Mouse (Mus musculus) forebrain, postnatal 0 days (tissue): ENCODE measurements around the gene Batf2. TPM values are rescaled to one million over a fixed set of nuclear protein-coding genes. Genes with fewer than 3 reads are reported as not detected.

Source experiments
- ATAC-seq: fragments of 200-750 bp; cut with Nextera tagmentation; 2 replicates; pipeline ENCODE4 v1.8.0; 2017; ENCODE audit warnings: mild to moderate bottlenecking, moderate library complexity
- DNase-seq: peaks from one replicate; pipeline ENCODE4 v3.0.0-alpha.2; 2015
- H3K27ac ChIP-seq: fragments of 300-500 bp; sonication (generic); 2 replicates; pipeline ENCODE4 v1.5.1; 2014; ENCODE audit warnings: low read depth, mild to moderate bottlenecking, antibody characterized with exemption, low read length, moderate library complexity, mixed read lengths
- H3K27me3 ChIP-seq: fragments of 300-500 bp; sonication (generic); 2 replicates; pipeline ENCODE4 v1.6.1; 2014; ENCODE audit warnings: mild to moderate bottlenecking, low read length, mixed read lengths; ENCODE audit not compliant: insufficient read depth
- H3K36me3 ChIP-seq: fragments of 300-500 bp; sonication (generic); 2 replicates; pipeline ENCODE4 v1.6.1; 2014; ENCODE audit warnings: mild to moderate bottlenecking, moderate library complexity; ENCODE audit not compliant: insufficient read depth
- H3K4me1 ChIP-seq: fragments of 300-500 bp; sonication (generic); 2 replicates; pipeline ENCODE4 v1.6.1; 2014; ENCODE audit warnings: antibody characterized with exemption; ENCODE audit not compliant: insufficient read depth
- H3K4me2 ChIP-seq: fragments of 300-500 bp; sonication (generic); 2 replicates; pipeline ENCODE4 v1.6.1; 2014; ENCODE audit warnings: low read depth, mild to moderate bottlenecking, moderate library complexity
- H3K4me3 ChIP-seq: fragments of 300-500 bp; sonication (generic); 2 replicates; pipeline ENCODE4 v1.5.1; 2014; ENCODE audit warnings: low read depth, low read length, mixed read lengths
- H3K9ac ChIP-seq: fragments of 300-500 bp; sonication (generic); 2 replicates; pipeline ENCODE4 v1.6.1; 2014; ENCODE audit warnings: mild to moderate bottlenecking
- H3K9me3 ChIP-seq: fragments of 300-500 bp; sonication (generic); 2 replicates; pipeline ENCODE4 v1.6.1; 2016; ENCODE audit warnings: low read length
- CTCF ChIP-seq: sonication (generic); IDR thresholded peaks from 2 replicates; pipeline ENCODE4 v1.5.1; 2016; ENCODE audit warnings: antibody characterized with exemption, control low read depth, low read depth
- WGBS: fragments of 180-500 bp; shearing (Covaris S2); extraction: QIAGEN DNeasy Blood & Tissue Kit; methylation state at CpG from one replicate; pipeline ENCODE4 v1.1.7; 2014; 5-methylcytosine and 5-hydroxymethylcytosine counted together
- polyA plus RNA-seq: library from polyadenylated mRNA; unstranded; fragments of >200 nt; fragmentation: Nextera tagmentation; extraction: Ambion mirVana; gene quantifications from 2 replicates; pipeline ENCODE4 v1.2.1, GENCODE M21; 2015
- total RNA-seq: library from RNA; depleted of rRNA; stranded (reverse); fragments of >200 nt; gene quantifications from 2 replicates; pipeline ENCODE4 v1.2.3, GENCODE M21; 2014; rRNA removed

The Batf2 gene
- total RNA-seq: not detected in 2 replicates
- polyA plus RNA-seq: not detected in 2 replicates

DNA sequence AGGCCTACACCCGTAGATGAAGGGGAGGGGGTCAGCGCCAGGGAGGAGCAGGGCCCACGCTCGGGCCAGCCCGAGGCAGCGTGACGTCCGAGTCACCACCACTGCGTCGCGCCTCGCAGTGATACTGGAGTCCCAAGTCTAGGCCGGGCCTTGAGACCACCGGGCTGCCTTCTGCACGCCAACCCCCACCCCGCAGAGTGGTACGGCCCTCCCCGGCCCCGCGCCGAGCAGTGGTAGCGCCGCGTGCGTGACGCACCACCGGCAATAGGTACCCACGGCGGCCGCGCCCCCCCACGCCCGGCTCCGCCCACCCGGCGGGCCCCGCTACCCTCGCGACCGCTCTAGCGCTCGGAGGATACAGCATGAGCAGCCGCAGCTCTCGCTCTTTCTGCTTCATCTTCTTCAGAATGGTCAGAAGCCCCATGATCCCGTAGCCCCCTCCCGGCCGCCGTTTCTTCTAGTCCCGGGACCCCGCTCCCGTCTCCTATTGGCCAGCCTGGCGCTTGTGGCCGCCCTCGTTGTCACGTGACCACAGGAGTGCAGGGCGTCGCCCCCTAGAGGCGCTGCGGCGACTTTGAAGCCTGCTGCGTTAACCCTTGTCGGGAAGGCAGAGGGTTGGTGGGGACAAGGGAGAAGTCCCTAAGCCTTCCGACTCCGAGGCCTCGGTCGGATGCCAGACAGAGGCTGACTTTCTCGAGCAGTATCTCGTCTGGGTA lies at the start of gene Batf2:
TSS of gene Batf2 (plus strand) at position 306 of the 716 bp plus-strand sequence.
- ATAC-seq (peak; percentile 93), DNase-seq (peak; percentile 99)
- Histone ChIP-seq H3K27me3 (no peaks in the 10 kb centered on the region), H3K36me3 (peaks cover 15% of the 10 kb centered on the region), H3K9ac (peak within 1 kb of the TSS; percentile 77), H3K4me3 (peak within 1 kb of the TSS; percentile 68), H3K9me3 (no peaks in the 10 kb centered on the region), H3K27ac (peak within 1 kb of the TSS; percentile 96), H3K4me1 (peaks cover 10% of the 10 kb centered on the region), H3K4me2 (peak within 1 kb of the TSS; percentile 89)
- TF ChIP-seq CTCF: peak; percentile 92
- under 1% methylated on average over 64 of the region's 68 CpGs for WGBS

DNA sequence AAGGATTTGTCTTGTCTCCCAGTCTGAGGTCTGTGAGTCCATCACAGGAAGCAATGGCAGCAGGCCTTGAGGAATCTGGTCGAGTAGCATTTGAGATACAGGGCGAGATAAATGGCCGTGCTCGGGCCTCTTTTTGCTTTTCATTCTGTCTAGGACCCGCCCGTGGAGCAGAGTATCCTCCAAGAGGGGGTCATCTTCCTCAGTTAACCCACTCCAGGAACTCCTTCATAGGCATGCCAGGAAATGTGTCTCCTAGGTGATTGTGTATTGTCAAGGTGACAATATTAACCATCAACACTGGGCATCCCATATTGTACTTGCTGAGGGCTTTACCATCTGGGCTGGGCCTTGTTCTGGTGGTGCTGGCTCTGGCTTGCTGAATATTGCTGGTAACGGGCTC lies 46.7 kb upstream of the Batf2 start, which contains the start of gene AC131692.1:
TSS of gene AC131692.1 (plus strand) at position 301 of the 400 bp plus-strand sequence.
- DNase-seq: no peak

DNA sequence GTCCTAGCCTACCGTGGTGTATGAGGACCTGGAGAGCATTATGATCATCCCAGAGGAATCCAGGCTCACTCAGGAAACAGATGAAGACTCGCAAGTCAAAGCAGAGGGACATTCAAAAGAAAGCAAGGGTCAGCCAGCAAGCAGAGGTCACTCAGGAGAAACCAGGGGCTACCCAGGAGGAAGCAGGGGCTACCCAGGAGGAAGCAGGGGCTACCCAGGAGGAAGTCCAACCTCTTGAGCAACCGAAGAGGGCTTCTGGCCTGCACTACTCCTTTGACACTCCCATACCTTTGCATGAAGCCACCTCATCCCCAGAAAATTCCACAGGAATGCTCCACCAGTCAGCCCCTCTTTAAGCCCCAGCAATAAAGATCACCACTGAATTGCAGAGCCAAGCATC lies 42.9 kb upstream of the Batf2 start:
- no peak for ATAC-seq
- no peak for TF ChIP-seq CTCF
- Histone ChIP-seq H3K27me3 (no peaks in the 10 kb centered on the region), H3K27ac (no peak overlapping the region), H3K36me3 (no peaks in the 10 kb centered on the region), H3K4me1 (no peaks in the 10 kb centered on the region), H3K9me3 (no peaks in the 10 kb centered on the region), H3K4me2 (no peak overlapping the region), H3K4me3 (no peak overlapping the region), H3K9ac (no peak overlapping the region)
- DNase-seq: no peak
- WGBS: 90% methylated on average over 3 of the region's 3 CpGs

More for the DNA sequence above, 46.7 kb upstream of the Batf2 start, which contains the start of gene AC131692.1:
- Histone ChIP-seq H3K4me2 (no peak within 1 kb of the TSS), H3K9ac (no peak within 1 kb of the TSS), H3K4me1 (no peaks in the 10 kb centered on the region), H3K36me3 (no peaks in the 10 kb centered on the region; the same call in 1 of the 2 replicates), H3K4me3 (no peak within 1 kb of the TSS), H3K27me3 (no peaks in the 10 kb centered on the region), H3K27ac (no peak within 1 kb of the TSS), H3K9me3 (no peaks in the 10 kb centered on the region)
- 92% methylated on average over 7 of the region's 7 CpGs for WGBS
- ATAC-seq: no peak
- no peak for TF ChIP-seq CTCF

GRCm38 (mm10) chr19:6101186-6101585 lies 39.6 kb upstream of the Batf2 start:
- ATAC-seq (no peak), DNase-seq (no peak)
- no peak overlapping the region for H3K4me2 ChIP-seq
- H3K4me3 ChIP-seq: no peak overlapping the region
- TF ChIP-seq CTCF: no peak
- H3K27ac ChIP-seq: no peak overlapping the region
- no peaks in the 10 kb centered on the region for H3K36me3 ChIP-seq
- no peak overlapping the region for H3K9ac ChIP-seq
- H3K9me3 ChIP-seq: no peaks in the 10 kb centered on the region
- WGBS: 71% methylated on average over 6 of the region's 6 CpGs
- H3K27me3 ChIP-seq: no peaks in the 10 kb centered on the region
- H3K4me1 ChIP-seq: no peaks in the 10 kb centered on the region

DNA sequence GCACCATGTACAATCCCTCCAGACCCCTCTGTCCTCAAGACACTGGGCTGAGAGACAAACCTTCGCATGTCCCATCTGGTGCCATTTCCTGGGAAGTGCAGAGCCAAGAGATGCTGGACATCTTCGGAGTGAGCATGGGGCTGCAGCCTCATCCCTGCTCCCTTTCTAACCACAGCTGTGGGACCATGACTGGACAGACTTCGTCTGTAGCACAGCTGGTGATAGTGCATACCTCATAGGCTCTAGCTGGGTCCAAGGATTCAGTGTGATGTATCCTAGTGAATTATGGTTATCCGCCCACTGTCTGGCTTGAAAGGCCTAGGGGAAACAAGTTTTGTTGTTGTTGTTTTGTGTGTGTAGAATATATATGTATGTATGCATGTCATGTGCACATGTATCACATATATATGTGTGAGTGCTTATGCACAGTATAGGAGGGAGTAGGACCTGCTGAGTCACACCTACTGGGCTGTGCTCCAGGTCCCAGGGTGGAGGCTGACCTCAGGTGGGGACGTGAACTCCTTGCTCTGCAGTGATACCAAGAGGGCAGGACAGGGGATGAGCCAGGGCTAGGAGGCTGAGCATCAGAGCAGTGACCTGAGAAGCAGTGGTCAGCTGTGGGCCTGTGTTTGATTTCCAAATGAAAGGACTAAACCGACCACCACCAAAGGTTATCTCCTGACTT lies 38.5 kb upstream of the Batf2 start:
- Histone ChIP-seq H3K27ac (no peak overlapping the region), H3K9ac (no peak overlapping the region), H3K4me1 (no peaks in the 10 kb centered on the region), H3K4me2 (no peak overlapping the region), H3K9me3 (no peaks in the 10 kb centered on the region), H3K4me3 (no peak overlapping the region), H3K27me3 (no peaks in the 10 kb centered on the region), H3K36me3 (no peaks in the 10 kb centered on the region)
- no peak for TF ChIP-seq CTCF
- 77% methylated on average over 6 of the region's 6 CpGs for WGBS
- DNase-seq (no peak), ATAC-seq (no peak)

- H3K27me3 ChIP-seq: no peaks in the 10 kb centered on the region
- H3K4me2 ChIP-seq: no peak overlapping the region
- H3K4me1 ChIP-seq: no peaks in the 10 kb centered on the region
- 82% methylated on average over 4 of the region's 4 CpGs for WGBS
- no peaks in the 10 kb centered on the region for H3K9me3 ChIP-seq
- H3K4me3 ChIP-seq: no peak overlapping the region
- H3K36me3 ChIP-seq: no peaks in the 10 kb centered on the region
- no peak for TF ChIP-seq CTCF
- no peak overlapping the region for H3K9ac ChIP-seq
- no peak overlapping the region for H3K27ac ChIP-seq
- no peak for ATAC-seq
- DNase-seq: no peak
These were observed 36.3 kb upstream of the Batf2 start for GRCm38 (mm10) chr19:6104476-6104875.

DNA sequence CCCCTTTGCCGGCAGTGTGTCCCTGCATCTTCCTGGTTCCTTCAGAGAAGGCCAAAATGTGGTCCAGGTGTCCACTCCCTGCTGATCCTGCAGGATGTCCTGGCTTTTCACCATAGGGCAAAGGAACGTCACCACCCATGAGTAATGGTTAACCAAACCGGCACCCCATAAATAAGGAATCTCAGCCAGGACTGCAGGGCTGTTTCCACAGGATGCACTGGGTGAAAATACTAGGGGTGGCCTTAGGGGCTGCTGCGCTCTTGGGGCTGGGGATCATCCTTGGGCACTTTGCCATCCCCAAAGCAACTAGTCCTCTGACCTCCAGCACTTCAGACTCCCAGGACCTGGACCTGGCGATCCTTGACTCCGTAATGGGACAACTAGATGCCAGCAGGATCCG lies 35.2 kb upstream of the Batf2 start, which contains the start of gene Naaladl1:
TSS of gene Naaladl1 (plus strand) at position 197 of the 400 bp plus-strand sequence.
- Histone ChIP-seq H3K4me3 (no peak within 1 kb of the TSS), H3K27me3 (no peaks in the 10 kb centered on the region), H3K9ac (no peak within 1 kb of the TSS), H3K27ac (no peak within 1 kb of the TSS), H3K4me2 (no peak within 1 kb of the TSS), H3K36me3 (no peaks in the 10 kb centered on the region), H3K4me1 (no peaks in the 10 kb centered on the region), H3K9me3 (no peaks in the 10 kb centered on the region)
- ATAC-seq (no peak), DNase-seq (no peak)
- 89% methylated on average over 7 of the region's 7 CpGs for WGBS
- TF ChIP-seq CTCF: no peak
